Mouse (Mus musculus) left cerebral cortex, adult 2 months (tissue): Measurements from ENCODE around the gene Ankrd39. TPM values are rescaled to one million over a fixed set of nuclear protein-coding genes. Genes with fewer than 3 reads are reported as not detected.

Source experiments
- DNase-seq, 2 experiments: peaks; one replicate each; pipeline ENCODE4 v3.0.0; 2021 to 2022; ENCODE audit warnings: low spot score in 2 of 2, mixed read lengths in 1 of 2; ENCODE audit errors: extremely low spot score in 1 of 2
- H3K27ac ChIP-seq: fragments of 200-600 bp; 2 replicates; pipeline ENCODE4 v1.8.1; 2022
- H3K4me3 ChIP-seq: fragments of 200-600 bp; 2 replicates; pipeline ENCODE4 v1.8.1; 2022
- CTCF ChIP-seq: fragments of 200-600 bp; IDR thresholded peaks from 2 replicates; pipeline ENCODE4 v1.8.1; 2022; ENCODE audit warnings: antibody characterized with exemption, mild to moderate bottlenecking, moderate library complexity
- intact Hi-C: fragments of 180-260 bp; cut with DNase I; formaldehyde crosslinking; loops from one replicate; pipeline ENCODE4 v1.15.1; 2025
- total RNA-seq, 2 experiments: library from RNA; stranded (reverse); gene quantifications; 2 replicates each; pipeline ENCODE4 v1.2.3; 2021

The Ankrd39 gene
- total RNA-seq, 2 experiments from 2014 or later, result 12.0 to 14.8 TPM

GRCm38 (mm10) chr1:36534595-36535058 lies 12.6 kb downstream of the Ankrd39 start:
- no peak for DNase-seq
- Histone ChIP-seq H3K4me3 (no peak overlapping the region), H3K27ac (no peak overlapping the region)
- intact Hi-C loops, result no loop called here
- peak; percentile 32 for TF ChIP-seq CTCF

GRCm38 (mm10) chr1:36533546-36533945 lies 13.7 kb downstream of the Ankrd39 start:
- intact Hi-C loops, result no loop called here
- no peak for DNase-seq
- Histone ChIP-seq H3K27ac (no peak overlapping the region), H3K4me3 (no peak overlapping the region)
- TF ChIP-seq CTCF, result no peak

GRCm38 (mm10) chr1:36531461-36531860 lies 15.8 kb downstream of the Ankrd39 start:
- DNase-seq, result no peak
- TF ChIP-seq CTCF, result no peak
- no peak overlapping the region for H3K27ac ChIP-seq
- no peak overlapping the region for H3K4me3 ChIP-seq
- intact Hi-C loops, result no loop called here

GRCm38 (mm10) chr1:36530962-36531361 lies 16.3 kb downstream of the Ankrd39 start:
- no peak overlapping the region for H3K4me3 ChIP-seq
- no peak for TF ChIP-seq CTCF
- H3K27ac ChIP-seq, result no peak overlapping the region
- no peak for DNase-seq
- intact Hi-C loops, result no loop called here

- Histone ChIP-seq H3K4me3 (no peak overlapping the region), H3K27ac (no peak overlapping the region)
- no peak for TF ChIP-seq CTCF
- intact Hi-C loops, result no loop called here
- DNase-seq, result no peak
These were observed 16.8 kb downstream of the Ankrd39 start for GRCm38 (mm10) chr1:36530485-36530884.

GRCm38 (mm10) chr1:36529875-36530274 lies 17.4 kb downstream of the Ankrd39 start:
- no peak for DNase-seq
- intact Hi-C loops, result no loop called here
- TF ChIP-seq CTCF, result no peak
- no peak overlapping the region for H3K27ac ChIP-seq
- no peak overlapping the region for H3K4me3 ChIP-seq

GRCm38 (mm10) chr1:36529274-36529673 lies 18.0 kb downstream of the Ankrd39 start:
- TF ChIP-seq CTCF, result no peak
- no peak for DNase-seq
- Histone ChIP-seq H3K4me3 (no peak overlapping the region), H3K27ac (no peak overlapping the region)
- intact Hi-C loops, result no loop called here

GRCm38 (mm10) chr1:36528351-36528750 lies 18.9 kb downstream of the Ankrd39 start:
- no peak overlapping the region for H3K27ac ChIP-seq
- intact Hi-C loops, result no loop called here
- H3K4me3 ChIP-seq, result no peak overlapping the region
- DNase-seq, result no peak
- no peak for TF ChIP-seq CTCF

- intact Hi-C loops, result no loop called here
- Histone ChIP-seq H3K4me3 (no peak overlapping the region), H3K27ac (no peak overlapping the region)
- no peak for TF ChIP-seq CTCF
- no peak for DNase-seq
These were observed 20.3 kb downstream of the Ankrd39 start for GRCm38 (mm10) chr1:36526903-36527302.

- H3K4me3 ChIP-seq, result no peak overlapping the region
- no peak for TF ChIP-seq CTCF
- no peak for DNase-seq
- intact Hi-C loops, result no loop called here
- H3K27ac ChIP-seq, result no peak overlapping the region
These were observed 21.5 kb downstream of the Ankrd39 start for GRCm38 (mm10) chr1:36525774-36526173.

- H3K27ac ChIP-seq, result no peak overlapping the region
- no peak for TF ChIP-seq CTCF
- no peak overlapping the region for H3K4me3 ChIP-seq
- no peak for DNase-seq
- intact Hi-C loops, result no loop called here
These were observed 23.2 kb downstream of the Ankrd39 start for GRCm38 (mm10) chr1:36524058-36524457.

- no peak for DNase-seq
- no peak overlapping the region for H3K4me3 ChIP-seq
- no peak overlapping the region for H3K27ac ChIP-seq
- no peak for TF ChIP-seq CTCF
- intact Hi-C loops, result no loop called here
These were observed 23.8 kb downstream of the Ankrd39 start for GRCm38 (mm10) chr1:36523332-36524013.

- Histone ChIP-seq H3K27ac (no peak overlapping the region), H3K4me3 (no peak overlapping the region)
- no peak for DNase-seq
- intact Hi-C loops, result no loop called here
- no peak for TF ChIP-seq CTCF
These were observed 25.0 kb downstream of the Ankrd39 start for GRCm38 (mm10) chr1:36522210-36522609.
